Comparison of ENCODE assay signal across 11 mouse cellular contexts in genomic region chr17:26422390-26422789, GRCm38 (mm10). TPM values are rescaled to one million over a fixed set of nuclear protein-coding genes. Genes with fewer than 3 reads are reported as not detected.
DNase-seq lines count a peak whose midpoint lies in the region; ATAC-seq lines count a peak whose summit lies in the region.
"Had no signal": no experiment of that assay in that cellular context is flagged by ENCODE, and none has a peak within 500 bp of the region (broad histone marks: within the 10 kb centered on the region; RNA-seq: fewer than 3 reads in every experiment).

No protein-coding gene starts in this region.

- H3K4me2 ChIP-seq in forebrain, embryonic 15.5 days (replicated peaks) = no peak overlapping the region
- no peak overlapping the region for H3K4me2 ChIP-seq in forebrain, embryonic 14.5 days (ENCODE audit: low read length)
- H3K4me2 ChIP-seq: heart, embryonic 13.5 days had no signal

- peaks cover 15% of the 10 kb centered on the region for H3K4me1 ChIP-seq in forebrain, embryonic 15.5 days
- H3K4me1 ChIP-seq in forebrain, embryonic 14.5 days (ENCODE audit: control insufficient read depth, insufficient read depth, low read length) = peaks cover 5% of the 10 kb centered on the region; the same call in 1 of the 2 replicates

- H3K36me3 ChIP-seq in forebrain, embryonic 15.5 days = no peaks in the 10 kb centered on the region
- H3K36me3 ChIP-seq in forebrain, embryonic 14.5 days (ENCODE audit: control insufficient read depth, insufficient read depth, low read length) = no peaks in the 10 kb centered on the region
- H3K36me3 ChIP-seq: G1E had no signal

- H3K9me3 ChIP-seq in forebrain, embryonic 15.5 days = no peaks in the 10 kb centered on the region
- no peaks in the 10 kb centered on the region for H3K9me3 ChIP-seq in forebrain, embryonic 14.5 days (replicated peaks; ENCODE audit: control insufficient read depth, low read length)
- H3K9me3 ChIP-seq: G1E; heart, embryonic 13.5 days had no signal

- H3K27ac ChIP-seq in forebrain, embryonic 15.5 days (replicated peaks) = no peak overlapping the region
- H3K27ac ChIP-seq in forebrain, embryonic 14.5 days (ENCODE audit: low read depth, low read length) = no peak overlapping the region

- H3K9ac ChIP-seq in forebrain, embryonic 15.5 days (replicated peaks) = no peak overlapping the region
- H3K9ac ChIP-seq in forebrain, embryonic 14.5 days (ENCODE audit: low read length) = no peak overlapping the region
- H3K9ac ChIP-seq: heart, embryonic 13.5 days had no signal

- no peaks in the 10 kb centered on the region for H3K27me3 ChIP-seq in forebrain, embryonic 15.5 days
- no peaks in the 10 kb centered on the region for H3K27me3 ChIP-seq in forebrain, embryonic 14.5 days (replicated peaks; ENCODE audit: control insufficient read depth, insufficient read depth, low read length)

- WGBS in forebrain, embryonic 15.5 days = 76% methylated on average over 6 of the region's 6 CpGs
- WGBS in forebrain, embryonic 14.5 days = 85% methylated on average over 6 of the region's 6 CpGs

- no peak for ATAC-seq in forebrain, embryonic 15.5 days (replicated peaks)
- ATAC-seq in forebrain, embryonic 14.5 days = no peak
- ATAC-seq: forebrain, embryonic 16.5 days had no signal

- peak; percentile 11 for DNase-seq in 416B (ENCODE audit: low read depth)
- peak; percentile 8 for DNase-seq in NIH3T3 (ENCODE audit: low read depth)
- peak; percentile 90 for DNase-seq in kidney, adult 18-20 months
- DNase-seq in lung, postnatal 10 days = peak; percentile 27
- no peak for DNase-seq in embryo, embryonic 10.5 days (ENCODE audit: low spot score)
- DNase-seq in forebrain, embryonic 14.5 days (ENCODE audit: low spot score) = no peak
- DNase-seq: embryo, embryonic 11 days had no signal

- H3K4me3 ChIP-seq in forebrain, embryonic 15.5 days = no peak overlapping the region
- H3K4me3 ChIP-seq in forebrain, embryonic 14.5 days (ENCODE audit: low read depth, low read length) = no peak overlapping the region
- H3K4me3 ChIP-seq: heart, embryonic 13.5 days had no signal

RNA-seq across cellular contexts. Expression of gene Neurl1b, which starts 7.8 kb away (rescaled TPM):
- polyA plus RNA-seq in forebrain, embryonic 15.5 days (2015; fragmentation: Nextera tagmentation; extraction: Ambion mirVana) = 2.7 and 2.9 TPM in 2 replicates
- 2.0 and 3.2 TPM in 2 replicates for polyA plus RNA-seq in forebrain, embryonic 14.5 days (2014; fragmentation: Nextera tagmentation; extraction: Ambion mirVana)
- polyA plus RNA-seq: G1E had no signal

Comparison
In these comparisons a context has a peak if more than half of its experiments do, and no peak if none do; other contexts are left out.
1. DNase-seq: peak in 416B (single experiment), NIH3T3 (single experiment), kidney, adult 18-20 months (single experiment) and lung, postnatal 10 days (single experiment); none in embryo, embryonic 10.5 days (single experiment) and forebrain, embryonic 14.5 days (single experiment).